Mouse (Mus musculus) liver, adult 2 months (tissue): Measurements from ENCODE around the gene Hmgcs1.

Experiments
- CTCF ChIP-seq: fragments of 200-500 bp; IDR thresholded peaks from 2 replicates; pipeline ENCODE4 v1.5.1; 2011; ENCODE audit warnings: low read depth, low read length, control low read depth
- POLR2A ChIP-seq: fragments of 200-500 bp; IDR thresholded peaks from 2 replicates; pipeline ENCODE4 v1.6.1; 2011; ENCODE audit warnings: low read length, control low read depth; ENCODE audit not compliant: insufficient read depth; ENCODE audit errors: extremely low read depth

DNA sequence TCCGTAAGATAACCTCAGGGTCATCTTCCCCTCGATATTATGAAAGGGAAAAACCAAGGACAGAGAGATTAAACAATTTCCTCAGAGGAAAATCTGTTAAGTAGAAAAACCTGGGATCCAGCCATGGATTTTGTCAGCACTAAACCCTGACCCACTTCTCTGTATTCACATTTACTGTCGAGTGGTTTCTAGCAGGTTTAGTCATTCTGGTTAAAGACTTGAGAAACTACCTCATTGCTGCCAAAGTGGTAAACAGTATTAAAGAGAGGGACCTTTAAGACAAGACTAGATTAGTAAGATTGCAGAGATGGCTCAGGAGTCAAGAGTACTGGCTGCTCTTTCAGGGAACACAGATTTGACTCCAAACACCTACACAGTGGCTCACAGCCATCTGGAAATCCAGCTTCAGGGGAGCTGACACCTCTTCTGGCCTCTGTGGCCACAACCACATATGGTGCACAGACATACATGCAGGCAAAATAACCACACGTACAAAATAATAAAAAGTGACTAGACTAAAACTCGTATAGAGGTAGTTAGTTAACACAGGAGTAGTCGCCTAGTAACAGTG is 33.2 kb upstream of the Hmgcs1 start:
- TF ChIP-seq POLR2A = no peak
- TF ChIP-seq CTCF = no peak
